Mouse (Mus musculus): ENCODE measurements around the gene Mfsd12.

Mfsd12 gene

DNA sequence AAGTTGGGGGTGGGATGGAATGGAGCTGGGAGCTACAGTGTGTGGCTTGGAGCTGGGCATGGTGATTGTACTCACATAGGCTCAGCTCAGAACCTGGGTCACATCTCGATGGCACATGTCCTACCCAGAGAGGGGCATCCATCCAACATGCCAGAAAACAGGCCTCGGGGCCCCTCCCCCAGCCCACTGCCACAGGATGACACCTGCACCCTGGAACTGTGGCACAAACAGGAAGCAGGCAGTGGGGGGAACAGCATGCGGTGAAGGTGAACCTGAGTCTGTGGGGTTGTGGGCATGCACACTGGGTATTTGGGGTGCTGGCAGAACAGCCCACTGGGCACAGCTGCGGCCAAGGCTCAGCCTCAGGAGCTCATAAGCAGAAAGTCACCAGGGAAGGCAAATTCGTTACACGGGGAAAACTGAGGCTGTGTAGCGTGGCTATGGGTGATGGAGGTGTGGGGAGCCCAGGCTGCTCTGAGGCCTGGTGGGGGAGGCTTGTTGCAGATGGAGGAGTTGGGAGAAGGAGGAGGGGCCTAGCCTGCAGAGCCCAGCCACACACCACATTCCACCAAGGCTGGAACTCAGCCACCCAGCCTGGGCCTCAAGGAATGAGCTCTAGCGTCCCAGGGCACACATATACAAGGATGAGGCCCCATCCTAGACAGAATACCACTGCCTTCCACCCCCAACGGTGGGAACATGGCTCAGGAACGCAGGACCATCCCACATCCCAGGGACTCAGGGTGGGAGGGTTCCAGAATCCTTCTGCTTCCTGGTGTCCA, 27.9 kb upstream of the Mfsd12 start:
- no peak for DNase-seq

DNA sequence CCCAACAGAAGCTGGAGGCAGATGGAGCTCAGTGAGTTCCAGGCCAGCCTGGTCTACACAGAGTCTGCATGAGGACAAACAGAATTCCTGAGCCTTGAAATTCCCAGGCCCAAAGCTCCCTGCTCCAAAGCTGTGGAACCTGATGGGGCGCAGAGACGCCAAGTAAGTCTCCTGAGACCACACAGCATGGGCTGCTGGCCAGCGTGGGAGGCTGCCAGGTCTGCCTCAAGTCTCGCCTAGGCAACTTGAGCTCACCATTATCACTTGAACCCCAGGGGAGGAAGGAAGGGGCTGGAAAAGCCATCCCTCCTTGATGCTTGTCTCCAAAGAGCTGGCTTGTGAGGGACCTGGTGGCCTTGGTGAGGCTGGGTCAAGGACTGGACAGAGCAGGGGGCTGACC, 27.3 kb upstream of the Mfsd12 start:
- DNase-seq, result no peak

GRCm38 (mm10) chr10:81332277-81332676, 25.0 kb upstream of the Mfsd12 start:
- no peak for DNase-seq

DNA sequence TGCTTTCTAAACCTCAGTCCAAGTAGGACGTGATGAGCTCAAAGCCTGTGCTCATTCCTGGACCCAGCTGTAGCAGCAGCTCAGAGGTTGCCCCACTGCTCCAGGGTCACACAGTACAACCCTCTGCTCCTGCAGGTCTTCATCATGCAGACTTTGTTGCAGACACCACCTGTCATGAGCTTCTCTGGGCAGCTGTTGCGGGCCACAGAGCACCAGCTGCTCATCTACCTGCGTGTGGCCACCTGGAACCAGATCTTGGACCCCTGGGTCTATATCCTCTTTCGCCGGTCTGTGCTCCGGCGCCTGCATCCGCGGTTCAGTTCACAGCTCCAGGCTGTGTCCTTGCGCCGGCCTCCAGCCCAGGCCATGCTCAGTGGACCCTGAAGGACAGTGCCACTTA, 23.0 kb upstream of the Mfsd12 start:
- no peak for DNase-seq

DNA sequence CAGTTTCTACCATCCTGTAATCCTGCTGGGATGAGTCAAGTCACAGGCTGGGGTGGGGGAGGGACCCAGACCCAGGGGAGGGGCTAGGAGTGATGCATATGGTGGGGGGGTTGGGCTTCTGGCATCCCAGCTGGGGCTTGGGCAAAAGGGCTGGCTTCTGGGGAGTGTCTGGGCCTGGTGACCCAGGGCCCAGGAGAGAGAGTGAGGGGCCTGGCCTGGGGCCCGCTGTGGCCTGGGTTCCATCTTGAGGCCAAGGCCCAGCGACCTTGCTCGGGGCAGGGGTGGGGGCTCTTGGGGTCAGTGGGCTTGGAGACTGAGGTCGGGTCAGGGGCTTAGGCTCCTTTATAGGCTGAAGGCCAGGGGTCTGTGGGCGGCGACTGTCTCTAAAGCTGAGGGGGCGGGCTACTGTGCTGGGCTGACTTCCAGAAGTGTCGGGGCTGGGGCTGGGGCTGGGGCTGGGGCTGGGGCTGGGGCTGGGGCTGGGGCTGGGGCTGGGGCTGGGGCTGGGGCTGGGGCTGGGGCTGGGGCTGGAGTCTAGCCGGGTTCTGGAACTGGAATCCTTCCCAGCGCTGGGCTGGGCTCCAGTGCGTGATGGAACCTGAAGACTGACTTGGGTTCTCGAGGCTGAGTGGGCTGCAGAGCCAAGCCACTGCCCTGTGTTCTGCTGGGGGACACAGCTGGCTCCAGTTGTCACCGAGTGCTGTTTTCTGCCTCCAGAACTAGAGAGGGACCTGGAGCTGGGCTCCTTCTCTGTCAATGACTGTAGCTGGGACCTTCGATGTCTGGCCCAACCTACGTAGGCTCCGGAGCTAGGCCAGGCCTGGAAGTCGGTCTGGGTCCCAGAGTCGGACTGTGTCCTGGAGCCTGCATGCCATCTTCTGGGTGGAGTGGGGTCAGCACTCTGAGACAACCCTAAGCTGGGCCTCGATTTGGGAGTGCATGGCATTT, 21.6 kb upstream of the Mfsd12 start:
- DNase-seq, result no peak

GRCm38 (mm10) chr10:81336558-81336957, 20.7 kb upstream of the Mfsd12 start:
- no peak for DNase-seq

DNA sequence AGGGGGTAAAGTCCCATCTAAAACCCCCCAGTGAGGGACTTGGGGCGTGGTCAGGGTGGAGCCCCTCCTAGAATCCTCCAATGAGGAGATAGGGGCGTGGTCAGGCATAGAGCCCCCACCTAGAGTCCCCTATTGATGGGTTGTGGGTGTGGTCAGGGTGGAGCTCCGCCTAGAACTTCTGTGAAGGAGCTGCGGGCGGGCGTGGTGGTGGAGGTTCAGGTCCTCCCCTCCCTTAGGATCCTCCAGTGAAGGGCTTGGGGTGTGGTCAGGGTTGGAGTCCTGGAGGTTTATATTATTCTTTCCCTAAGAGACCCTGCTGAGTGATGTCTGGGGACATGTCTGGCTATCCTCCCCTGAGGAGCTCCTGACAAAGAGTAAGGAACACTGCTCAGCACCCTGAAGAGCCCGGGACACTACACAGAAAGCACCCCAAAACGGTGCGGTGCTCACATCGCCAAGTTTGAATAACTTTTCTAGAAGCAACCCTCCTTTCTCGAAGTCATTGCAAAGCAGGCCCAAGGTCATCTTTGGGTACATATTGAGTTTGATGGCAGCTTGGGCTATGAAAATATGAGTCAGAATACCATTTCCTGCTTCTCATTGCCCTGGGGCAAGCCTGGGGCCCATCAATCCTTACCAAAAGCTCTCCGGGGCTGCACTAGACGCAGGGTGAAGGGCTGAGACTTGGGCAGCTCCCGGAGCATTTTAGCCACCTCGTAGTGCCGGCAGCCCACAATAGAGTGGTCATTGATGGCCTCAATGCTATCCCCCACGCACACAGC, 16.5 kb upstream of the Mfsd12 start:
- DNase-seq, result no peak

DNA sequence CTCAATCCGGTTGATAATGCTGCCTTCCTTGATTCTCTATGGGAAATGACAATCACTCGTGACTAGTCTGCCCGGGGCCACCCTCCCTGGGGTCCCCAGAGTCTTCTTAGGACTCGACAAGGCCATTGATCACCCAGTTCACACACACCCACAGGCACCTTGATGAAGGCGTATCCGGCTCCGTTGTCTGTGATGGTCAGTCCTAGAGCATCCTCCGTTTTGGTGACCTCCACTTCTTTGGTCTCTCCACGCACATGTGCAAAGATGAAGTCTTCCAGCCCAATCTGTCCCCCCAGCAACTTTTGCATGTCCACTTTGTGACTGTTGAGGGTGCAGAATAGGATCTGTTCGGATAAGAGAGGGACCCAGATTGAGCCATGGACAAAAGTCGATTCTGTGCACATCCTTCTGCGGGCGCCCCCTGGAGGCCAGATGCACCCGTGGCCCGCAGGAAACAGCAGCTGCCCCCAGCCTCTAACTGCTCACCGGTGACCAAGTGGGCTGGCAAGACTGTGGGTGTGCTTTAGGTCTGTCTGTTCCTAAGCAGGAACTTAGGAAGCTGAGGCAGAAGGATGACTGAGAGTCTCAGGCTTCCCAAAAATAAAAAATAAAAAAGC, 15.8 kb upstream of the Mfsd12 start:
- no peak for DNase-seq

GRCm38 (mm10) chr10:81342686-81343505, 14.4 kb upstream of the Mfsd12 start, which contains the start of gene Gipc3:
Gene Gipc3, minus strand, starts transcription at chr10:81343266.
- no peak for DNase-seq

DNA sequence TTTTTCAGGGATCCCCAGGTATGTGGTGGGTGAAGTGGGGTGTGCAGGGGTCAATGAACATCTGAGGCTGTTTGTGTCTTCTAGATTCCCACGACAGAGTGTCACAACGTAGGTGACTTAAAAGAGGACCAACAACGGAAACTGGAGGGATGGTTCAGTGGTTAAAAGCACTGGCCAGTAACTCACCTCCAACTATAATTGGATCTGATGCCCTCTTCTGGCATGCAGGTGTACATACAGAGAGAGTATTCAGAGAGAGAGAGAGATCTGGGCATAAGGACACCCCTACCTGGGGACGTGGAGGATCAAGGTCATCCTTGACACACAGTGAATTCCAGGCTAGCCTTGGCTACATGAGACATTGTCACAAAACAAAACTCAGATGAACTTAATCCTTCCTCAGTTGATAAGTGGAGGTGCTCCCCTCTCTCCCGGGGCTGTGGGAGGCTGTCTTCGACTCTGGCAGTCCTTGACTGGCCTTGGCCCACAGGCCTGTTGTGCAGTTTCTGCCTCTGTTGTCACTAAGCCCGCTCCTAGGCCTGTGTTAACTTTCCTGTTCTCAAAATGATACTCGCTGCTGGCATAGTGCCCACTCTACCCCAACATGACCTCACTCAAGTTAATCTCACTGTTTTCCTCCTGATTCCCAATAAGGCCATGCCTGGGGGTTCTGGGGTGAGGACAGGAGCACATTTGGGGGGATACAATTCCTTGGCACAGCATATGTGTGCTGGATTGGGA, 12.7 kb upstream of the Mfsd12 start:
- DNase-seq, result no peak

GRCm38 (mm10) chr10:81345162-81345534, 12.1 kb upstream of the Mfsd12 start:
- no peak for DNase-seq

- no peak for DNase-seq
These were observed 10.7 kb upstream of the Mfsd12 start for GRCm38 (mm10) chr10:81346453-81347067.

DNA sequence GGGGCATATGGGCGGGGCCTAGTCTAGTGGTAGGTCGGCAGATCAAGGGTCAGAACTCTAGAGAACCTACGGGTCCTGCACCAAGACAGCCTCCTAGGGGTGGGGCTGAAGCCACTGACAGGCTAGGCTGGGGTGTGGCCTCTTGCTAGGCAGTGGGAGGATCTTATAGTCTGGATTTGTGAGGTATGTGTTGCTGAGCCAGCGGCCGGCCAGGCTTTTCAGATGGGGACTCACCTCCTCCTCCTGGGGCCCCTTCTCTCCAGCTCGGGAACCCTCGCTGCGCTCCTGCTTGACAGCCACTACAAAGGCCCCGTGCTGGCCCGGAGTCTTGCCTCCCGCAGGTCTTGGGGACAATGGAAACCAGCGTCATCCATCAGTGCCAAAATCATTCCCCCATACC, 8.1 kb upstream of the Mfsd12 start:
- no peak for DNase-seq

DNA sequence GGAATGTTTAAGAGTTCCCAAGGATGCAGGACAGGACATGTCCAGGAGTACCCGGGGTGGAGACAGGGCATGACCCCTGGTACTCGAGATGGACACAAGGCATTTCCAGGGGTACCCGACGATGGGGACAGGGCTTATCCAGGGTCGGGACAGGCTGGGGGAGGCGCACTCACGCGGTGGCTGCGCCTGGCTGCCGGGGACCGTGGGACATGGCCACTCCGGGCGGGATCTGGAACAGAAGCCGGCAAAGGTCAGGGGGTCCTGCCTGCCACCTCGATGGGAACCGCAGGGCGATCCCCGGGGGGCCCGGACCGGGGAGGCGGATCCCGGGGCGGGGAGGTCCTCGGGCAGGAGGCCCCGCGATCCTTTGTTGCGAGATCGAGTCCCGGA, 7.3 kb upstream of the Mfsd12 start:
- DNase-seq, result no peak

DNA sequence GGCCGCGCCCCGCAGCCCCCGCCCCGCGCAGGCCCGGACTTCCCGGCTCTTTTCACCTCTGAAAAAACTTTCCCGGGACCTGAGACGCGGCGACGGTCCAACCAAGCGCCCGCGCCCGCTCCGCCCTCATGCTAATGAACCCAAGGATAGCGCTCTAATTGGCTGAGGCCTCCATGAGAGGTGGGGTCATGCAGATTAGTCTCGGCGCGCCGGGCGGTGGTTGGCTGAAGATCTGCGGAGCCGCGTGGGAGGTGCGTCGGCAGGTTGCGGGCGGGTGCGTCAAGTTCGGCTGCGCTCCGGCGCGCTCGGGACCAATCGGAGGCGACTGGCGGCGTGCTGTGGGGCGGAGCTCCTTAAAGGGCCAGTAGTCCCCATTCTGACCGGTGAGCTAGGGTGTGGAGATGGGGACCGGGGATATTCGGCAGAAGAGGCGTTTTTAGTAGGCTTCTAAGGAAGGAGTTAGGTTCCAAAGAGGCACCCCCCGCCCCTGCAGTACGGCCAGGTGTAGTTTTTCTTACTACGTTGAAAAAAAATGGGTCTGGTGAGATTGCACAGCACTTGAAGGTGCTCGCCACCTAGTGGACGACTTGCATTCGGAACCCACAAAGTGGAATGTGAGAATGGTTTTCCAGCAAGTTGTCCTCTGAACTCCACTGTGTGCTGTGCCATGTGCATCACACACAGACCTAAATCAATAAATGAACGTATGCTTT, 6.8 kb upstream of the Mfsd12 start, which contains the start of gene Hmg20b:
Hmg20b (minus strand) TSS at position 130 of the 713 bp plus-strand sequence.
- peak; percentile 99 for DNase-seq

- no peak for DNase-seq
These were observed 5.5 kb upstream of the Mfsd12 start for GRCm38 (mm10) chr10:81351678-81352291.

DNA sequence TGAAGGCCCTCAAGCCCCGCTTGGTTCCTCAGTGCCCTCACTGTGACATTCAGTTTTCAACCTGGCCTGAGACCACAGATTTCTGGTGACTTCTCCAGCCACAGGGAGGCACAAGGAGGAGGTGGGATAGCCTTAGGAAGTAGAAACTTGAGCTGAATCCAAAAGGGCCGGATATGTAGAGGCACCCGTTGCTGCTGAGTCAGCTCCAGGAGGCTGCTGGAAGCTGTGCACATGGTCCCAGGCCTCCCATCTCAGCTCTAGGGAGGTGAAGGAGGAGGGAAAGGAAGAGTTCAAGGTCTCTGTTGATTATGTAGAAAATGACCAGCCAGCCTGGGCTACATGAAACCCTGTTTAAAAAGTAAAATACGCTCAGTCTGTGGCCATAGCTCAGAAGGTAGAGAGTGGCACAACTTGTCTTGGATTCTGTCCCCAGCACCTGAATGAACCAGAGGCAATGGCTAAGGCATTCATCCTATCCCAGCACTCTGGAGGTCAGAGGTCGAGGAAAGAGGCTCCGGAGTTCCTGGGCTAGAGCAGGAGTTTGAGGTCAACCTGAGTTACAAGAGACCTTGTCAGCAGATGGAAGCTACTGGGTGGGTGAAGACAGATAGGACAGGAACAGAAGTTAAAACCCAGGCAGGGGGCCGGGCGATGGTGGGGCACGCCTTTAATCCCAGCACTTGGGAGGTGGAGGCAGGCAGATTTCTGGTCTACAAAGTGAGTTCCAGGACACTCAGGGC, 2.4 kb upstream of the Mfsd12 start:
- DNase-seq, result no peak

- DNase-seq, result no peak
These were observed 1.8 kb upstream of the Mfsd12 start for GRCm38 (mm10) chr10:81355533-81355932.
